Mouse (Mus musculus) retina, postnatal 7 days (tissue): Measurements from ENCODE around the gene Pomc.
"Not testable (repeated sequence)": the region's sequence is repeated elsewhere in the genome, so short reads cannot be mapped to it uniquely, and the experiment has no call there.

Experiments
- DNase-seq: peaks from one replicate; pipeline ENCODE4 v3.0.0-alpha.2; 2012; ENCODE audit warnings: low read depth, low spot score

Pomc gene

GRCm38 (mm10) chr12:3967196-3967595 is 12.4 kb downstream of the Pomc start:
- DNase-seq: no peak

- no peak for DNase-seq
Observed at GRCm38 (mm10) chr12:3968380-3968779, 13.6 kb downstream of the Pomc start.

- DNase-seq: not testable (repeated sequence)
Observed at GRCm38 (mm10) chr12:3973169-3973568, 18.4 kb downstream of the Pomc start.

- no peak for DNase-seq
Observed at GRCm38 (mm10) chr12:3980991-3981349, 26.2 kb downstream of the Pomc start.

- DNase-seq: peak; percentile 45
Observed at GRCm38 (mm10) chr12:3981350-3982131, 26.8 kb downstream of the Pomc start.

- no peak for DNase-seq
Observed at GRCm38 (mm10) chr12:3982257-3982656, 27.5 kb downstream of the Pomc start.

GRCm38 (mm10) chr12:3983736-3984135 is 29.0 kb downstream of the Pomc start:
- DNase-seq: peak; percentile 61

- no peak for DNase-seq
Observed at GRCm38 (mm10) chr12:3984446-3984845, 29.7 kb downstream of the Pomc start.

- DNase-seq: no peak
Observed at GRCm38 (mm10) chr12:3989943-3990342, 35.2 kb downstream of the Pomc start.

GRCm38 (mm10) chr12:3991047-3991446 is 36.3 kb downstream of the Pomc start:
- no peak for DNase-seq

GRCm38 (mm10) chr12:3996749-3997148 is 42.0 kb downstream of the Pomc start:
- no peak for DNase-seq

- no peak for DNase-seq
Observed at GRCm38 (mm10) chr12:4000406-4000805, 45.7 kb downstream of the Pomc start.

- no peak for DNase-seq
Observed at GRCm38 (mm10) chr12:4004648-4005047, 49.9 kb downstream of the Pomc start.

GRCm38 (mm10) chr12:4006079-4006478 is 51.3 kb downstream of the Pomc start:
- no peak for DNase-seq

GRCm38 (mm10) chr12:4007181-4007580 is 52.4 kb downstream of the Pomc start:
- no peak for DNase-seq

- DNase-seq: no peak
Observed at GRCm38 (mm10) chr12:4007766-4008165, 53.0 kb downstream of the Pomc start.

- no peak for DNase-seq
Observed at GRCm38 (mm10) chr12:4008731-4009130, 54.0 kb downstream of the Pomc start.
